Mouse (Mus musculus) left cerebral cortex, postnatal 25 days (tissue): ENCODE data around the gene Xirp1. TPM values are rescaled to one million over a fixed set of nuclear protein-coding genes. Genes with fewer than 3 reads are reported as not detected.

ENCODE experiments used
- DNase-seq, 2 experiments: peaks; one replicate each; pipeline ENCODE4 v3.0.0; 2022; ENCODE audit warnings: low spot score in 2 of 2, mixed read lengths in 1 of 2
- intact Hi-C: fragments of 180-260 bp; cut with DNase I; formaldehyde crosslinking; loops from one replicate; pipeline ENCODE4 v1.15.1; 2025
- total RNA-seq, 2 experiments: library from RNA; stranded (reverse); gene quantifications; 2 replicates each; pipeline ENCODE4 v1.2.3; 2021

The Xirp1 gene
- total RNA-seq, 2 experiments from 2014 or later = 0.11 TPM

GRCm38 (mm10) chr9:119994207-119994606 lies 29.2 kb downstream of the Xirp1 start:
- DNase-seq = no peak
- intact Hi-C loops = no loop called here

- DNase-seq = no peak
- intact Hi-C loops = no loop called here
Measured at GRCm38 (mm10) chr9:119993092-119993844, 30.1 kb downstream of the Xirp1 start.

- intact Hi-C loops = no loop called here
- DNase-seq = no peak
Measured at GRCm38 (mm10) chr9:119991310-119991709, 32.1 kb downstream of the Xirp1 start.

DNA sequence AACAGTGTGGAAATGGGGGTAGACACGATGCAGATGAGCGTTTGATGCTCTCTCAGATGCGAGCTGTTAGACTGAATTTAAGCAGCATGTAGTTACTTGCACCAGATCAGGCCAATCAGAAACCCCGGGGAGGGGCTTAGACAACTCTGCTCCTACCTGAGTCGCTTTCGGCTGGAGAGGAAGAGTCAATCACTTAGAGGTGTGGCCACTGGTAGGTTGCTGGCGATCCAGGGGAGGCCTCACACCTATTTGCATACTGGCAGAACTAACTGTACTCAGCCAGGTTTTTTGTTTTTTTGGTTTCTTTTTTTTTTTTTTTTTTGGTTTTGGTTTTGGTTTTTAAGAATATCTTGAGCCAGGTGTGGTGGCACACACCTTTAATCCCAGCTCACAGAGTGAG lies 35.1 kb downstream of the Xirp1 start:
- intact Hi-C loops = no loop called here
- no peak for DNase-seq

DNA sequence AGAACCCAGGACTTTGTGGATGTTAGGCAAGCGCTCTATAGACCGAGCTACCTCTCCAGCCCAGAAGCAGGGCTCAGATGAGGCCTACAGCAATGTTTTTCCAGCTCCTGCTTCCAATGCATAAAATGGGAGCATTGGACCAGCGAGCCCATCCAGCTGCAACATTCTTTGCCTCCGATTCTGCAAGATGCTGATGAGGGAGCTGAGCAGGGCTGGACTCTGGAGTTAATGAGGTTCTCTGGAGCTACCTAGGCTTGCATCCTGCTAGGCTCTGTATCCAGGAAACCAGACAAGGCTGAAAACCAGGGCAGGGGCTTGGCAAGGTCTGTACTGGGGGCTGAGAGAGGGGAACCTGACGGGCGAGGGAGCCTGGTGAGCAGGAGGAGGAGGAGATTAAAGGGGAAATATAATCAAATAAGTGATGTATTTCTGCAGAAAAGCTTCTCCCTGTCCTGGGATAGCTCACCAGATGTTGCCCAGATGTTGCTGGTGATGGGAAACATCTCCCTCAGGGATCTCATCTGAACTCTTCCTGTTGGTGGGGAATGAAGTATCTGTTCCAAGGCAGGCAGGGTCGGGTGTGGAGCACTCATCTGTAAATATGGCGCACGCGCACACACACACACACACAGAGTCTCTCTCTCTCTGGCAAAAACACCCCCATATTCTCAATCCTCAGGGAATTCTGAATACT lies 37.4 kb downstream of the Xirp1 start:
- no peak for DNase-seq
- intact Hi-C loops = no loop called here

- DNase-seq = no peak
- intact Hi-C loops = no loop called here
Measured at GRCm38 (mm10) chr9:119984536-119985011, 38.8 kb downstream of the Xirp1 start, which contains the start of gene Csrnp1. TSS of gene Csrnp1 (minus strand) at chr9:119984658.

DNA sequence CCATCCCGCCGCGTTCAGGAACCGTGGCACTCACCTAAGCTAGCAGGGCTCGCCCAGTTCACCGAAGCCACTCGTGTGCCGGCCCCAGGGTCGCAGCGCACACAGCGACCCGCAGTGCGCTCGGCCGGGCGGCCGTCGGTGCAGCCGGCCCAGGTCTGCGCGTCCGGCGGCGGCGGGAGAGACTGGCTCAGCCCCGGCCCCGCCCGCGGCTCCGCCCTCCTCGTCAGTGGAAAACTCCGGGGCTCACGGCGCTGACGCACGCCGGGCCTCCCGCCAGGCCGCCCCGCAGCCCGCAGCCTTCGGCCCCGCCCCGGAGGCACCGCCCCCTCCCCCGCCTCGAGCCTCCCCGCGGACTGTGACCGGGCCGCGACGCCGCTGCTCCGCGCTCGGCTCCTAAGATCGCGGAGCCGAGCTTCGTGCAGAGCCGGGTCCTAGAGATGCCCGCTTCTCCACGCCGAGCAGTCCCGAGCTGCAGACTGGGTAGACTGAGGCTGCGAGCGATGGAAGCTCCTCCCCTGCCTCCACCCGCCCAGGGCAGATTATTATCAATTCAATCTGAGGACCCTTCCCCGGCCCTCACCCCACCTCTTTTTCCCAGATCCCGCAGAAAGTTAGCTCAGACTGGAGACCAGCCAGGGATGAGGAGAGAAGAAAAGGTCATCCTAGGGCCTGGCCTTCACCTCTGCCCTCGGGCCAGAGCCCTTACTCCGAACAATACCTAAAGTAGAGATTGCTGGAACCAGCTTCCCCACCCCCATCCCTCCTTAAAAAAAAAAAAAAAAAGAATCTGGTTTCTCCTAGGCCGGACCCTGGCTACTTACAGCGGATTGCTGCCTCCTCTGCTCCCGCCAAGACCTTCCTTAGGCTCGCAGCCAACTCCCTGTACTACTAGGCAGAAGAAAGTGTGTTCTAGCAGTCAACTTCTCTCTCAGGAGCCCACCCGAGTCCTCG lies 39.5 kb downstream of the Xirp1 start:
- intact Hi-C loops = loop anchor here (1.0 to 2.0 kb wide), 2 partner anchors 27 to 47 kb away; partner anchors contain the start of genes Gorasp1 and Ttc21a
- peak; percentile 88 to 91 for DNase-seq

DNA sequence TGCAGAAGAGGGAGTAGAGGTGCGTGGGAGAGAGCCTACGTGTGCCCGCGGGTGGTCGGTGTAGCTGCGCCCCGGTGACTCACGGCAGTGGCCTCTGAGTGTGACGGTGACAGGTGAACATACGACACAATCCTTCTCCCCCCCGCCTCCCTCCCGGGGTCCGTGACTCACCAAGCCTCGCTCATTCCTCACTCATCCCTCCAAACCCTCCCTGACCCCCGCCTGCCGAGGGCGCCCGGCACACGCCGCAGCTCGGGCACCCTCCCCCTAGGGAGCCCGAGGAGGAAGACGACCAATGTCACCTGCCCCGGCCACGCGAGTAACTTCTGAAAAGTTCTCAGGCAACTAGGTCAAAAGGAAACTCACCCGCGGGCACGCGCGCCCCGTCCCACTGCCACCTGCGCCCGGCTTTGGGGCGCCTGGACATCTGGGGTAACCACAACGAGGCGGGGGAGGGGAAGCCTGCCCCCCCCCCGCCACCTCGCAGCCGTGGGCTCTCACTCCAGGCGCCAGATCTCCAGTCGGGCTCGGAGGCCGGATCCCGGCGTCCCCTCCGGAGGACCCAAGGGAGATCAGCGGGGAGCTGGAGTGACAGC lies 40.3 kb downstream of the Xirp1 start:
- DNase-seq = peak in 1 of 2 experiments; percentile 39
- intact Hi-C loops = loop anchor here (1.0 to 2.0 kb wide), 2 partner anchors 28 to 46 kb away; partner anchors contain the start of genes Gorasp1 and Ttc21a

GRCm38 (mm10) chr9:119982241-119982811 lies 41.1 kb downstream of the Xirp1 start:
- peak in 1 of 2 experiments; percentile 52 for DNase-seq
- intact Hi-C loops = loop anchor here (2.0 kb wide), 1 partner anchor 46 kb away; the partner anchor contains the start of genes Gorasp1 and Ttc21a

DNA sequence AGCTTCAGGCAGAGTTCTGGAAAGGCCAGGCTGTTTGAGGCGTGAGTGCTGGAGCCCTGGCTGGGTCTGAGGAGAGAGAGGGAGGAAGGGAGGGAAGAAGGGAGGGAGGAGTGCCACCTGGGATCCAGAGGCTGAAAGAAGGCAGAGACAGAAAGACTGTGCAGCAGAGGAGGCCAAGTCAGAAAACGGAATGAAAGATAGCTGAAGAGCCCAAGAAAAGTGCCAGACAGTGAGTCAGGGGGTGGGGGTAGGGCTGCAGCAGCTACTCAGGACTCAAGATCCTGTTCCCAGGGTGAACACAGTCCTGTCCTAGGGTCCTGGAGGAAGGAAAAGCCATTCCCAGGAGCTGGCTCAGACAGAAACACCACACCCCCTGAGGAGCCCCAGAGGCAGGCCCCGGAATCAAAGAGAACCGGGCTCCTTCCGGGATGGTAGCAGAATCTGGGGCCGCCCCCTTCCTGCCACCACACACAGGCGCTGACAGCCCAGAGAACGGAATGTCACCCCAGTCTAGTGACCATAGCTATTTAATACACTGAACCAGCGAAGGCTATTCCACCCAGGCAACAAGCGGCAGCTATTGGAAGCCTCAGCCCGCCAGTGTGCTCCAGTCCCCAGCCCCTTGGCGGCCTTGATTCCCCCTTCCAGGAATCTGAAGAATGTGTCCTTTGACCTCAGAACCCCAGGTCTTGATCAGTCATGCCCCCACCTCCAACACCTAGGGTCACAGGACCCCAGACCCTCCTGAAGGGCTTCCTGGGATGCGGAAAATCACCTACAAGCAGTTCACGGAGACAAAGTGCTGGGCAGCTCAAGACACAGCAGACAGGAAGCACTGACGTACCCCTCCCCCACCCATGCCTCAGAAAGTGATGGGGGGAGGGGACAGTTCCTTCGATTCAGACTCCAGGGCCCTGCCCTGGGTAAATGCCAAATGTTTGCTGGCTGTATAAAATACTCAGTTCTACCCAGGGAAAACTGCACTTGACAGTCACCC lies 41.9 kb downstream of the Xirp1 start:
- DNase-seq = peak in 1 of 2 experiments; percentile 78
- intact Hi-C loops = loop anchor here (2.0 kb wide), 1 partner anchor 45 kb away; the partner anchor contains the start of genes Gorasp1 and Ttc21a

DNA sequence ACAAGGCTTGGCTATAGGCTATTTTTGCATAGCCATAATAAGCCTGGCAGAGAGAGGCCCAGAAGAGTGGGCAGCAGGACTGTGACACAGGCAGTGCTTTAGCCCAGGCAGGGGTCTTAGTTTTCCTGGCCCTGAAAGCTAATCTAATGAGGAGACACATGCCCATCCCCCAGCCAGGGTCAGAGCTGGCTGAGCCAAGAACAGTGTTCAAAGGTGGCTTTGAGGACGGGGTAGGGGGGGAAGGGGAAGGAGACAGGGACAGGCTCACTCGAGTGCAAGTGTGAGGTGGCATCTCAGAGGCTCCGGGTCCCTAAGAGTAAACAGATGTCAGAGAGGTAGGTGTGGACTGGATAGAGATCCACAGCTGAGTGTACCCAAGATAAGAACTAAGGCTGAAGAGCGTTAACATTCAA lies 42.6 kb downstream of the Xirp1 start:
- DNase-seq = no peak

DNA sequence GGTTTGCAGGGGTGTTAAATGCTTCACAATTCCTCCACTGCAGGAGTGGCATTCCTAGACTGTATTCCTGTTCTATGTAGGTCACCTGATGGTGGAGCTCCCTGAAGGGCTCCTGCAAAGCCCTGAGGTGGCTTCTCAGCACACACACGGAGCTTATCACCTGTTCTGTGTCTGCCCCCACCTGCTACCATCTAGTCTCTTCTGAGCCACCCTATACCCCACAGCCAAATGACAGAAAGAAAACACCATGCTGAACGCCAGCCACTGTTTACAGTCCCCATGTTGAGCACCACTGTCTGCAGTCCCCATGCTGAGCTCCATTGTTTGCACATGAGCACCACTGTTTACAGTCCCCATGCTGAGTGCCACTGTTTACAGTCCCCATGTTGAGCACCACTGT lies 43.6 kb downstream of the Xirp1 start:
- DNase-seq = no peak
- intact Hi-C loops = no loop called here

More for the DNA sequence above, 42.6 kb downstream of the Xirp1 start:
- intact Hi-C loops = no loop called here

- DNase-seq = peak; percentile 59 to 94
- intact Hi-C loops = no loop called here
Measured at GRCm38 (mm10) chr9:119978811-119979441, 44.5 kb downstream of the Xirp1 start.

DNA sequence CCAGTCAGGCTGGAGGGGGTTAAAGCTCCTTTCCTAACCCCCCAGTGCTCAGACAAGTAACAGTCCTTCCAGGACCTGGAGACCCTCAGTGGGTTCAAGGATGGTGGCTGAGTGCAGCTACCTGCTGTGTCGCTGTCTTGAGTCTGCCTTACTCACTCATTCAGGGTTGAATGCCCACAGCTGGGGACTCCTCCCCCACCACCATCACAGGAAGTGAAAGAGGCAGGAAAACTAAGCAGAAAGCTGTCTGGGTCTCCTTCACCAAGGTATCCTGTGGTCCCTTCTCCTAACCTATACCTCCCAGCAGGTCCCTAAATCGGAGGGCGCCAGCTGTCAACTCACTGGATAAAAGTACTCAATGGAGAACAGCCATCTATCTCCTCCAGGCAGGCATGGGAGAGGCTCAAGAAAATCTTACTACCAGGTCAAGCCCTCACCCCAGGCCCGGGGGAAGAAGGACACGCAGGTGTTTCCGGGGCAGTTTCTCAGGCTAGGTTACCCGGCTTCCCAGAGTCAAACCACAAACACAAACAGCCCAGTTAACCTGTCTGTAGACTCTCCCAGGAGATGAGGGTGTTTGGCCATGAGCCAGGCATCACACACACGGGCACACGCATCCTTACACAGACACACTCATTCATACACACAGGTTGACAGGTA lies 45.1 kb downstream of the Xirp1 start:
- intact Hi-C loops = no loop called here
- DNase-seq = no peak

- DNase-seq = peak in 1 of 2 experiments; percentile 58
Measured at GRCm38 (mm10) chr9:119977557-119978060, 45.8 kb downstream of the Xirp1 start.

More at GRCm38 (mm10) chr9:119977557-119978060, 45.8 kb downstream of the Xirp1 start:
- intact Hi-C loops = no loop called here
